Mouse (Mus musculus) lung, postnatal 0 days (tissue): ENCODE measurements at regions not wholly inside any gene's neighbourhood (a gene's known extent, or its start where the extent isn't known, plus 50 kb on each side); places are given as distances from the start of the nearest gene placed in this dataset.

ENCODE experiments used
- ATAC-seq: fragments of 200-750 bp; cut with Nextera tagmentation; 2 replicates; pipeline ENCODE4 v1.8.0; 2017; ENCODE audit warnings: moderate library complexity
- DNase-seq: peaks from one replicate; pipeline ENCODE4 v3.0.0-alpha.2; 2016; ENCODE audit warnings: low spot score
- H3K27ac ChIP-seq: fragments of 300-500 bp; sonication (generic); 2 replicates; pipeline ENCODE4 v1.5.1; 2014; ENCODE audit warnings: antibody characterized with exemption, mild to moderate bottlenecking, low read length, mixed read lengths
- H3K27me3 ChIP-seq: fragments of 300-500 bp; sonication (generic); replicated peaks from 2 replicates; pipeline ENCODE4 v1.6.1; 2014; ENCODE audit warnings: low read length, mixed read lengths; ENCODE audit not compliant: insufficient read depth
- H3K36me3 ChIP-seq: fragments of 300-500 bp; sonication (generic); 2 replicates; pipeline ENCODE4 v1.6.1; 2014; ENCODE audit warnings: low read length, mixed read lengths; ENCODE audit not compliant: insufficient read depth
- H3K4me1 ChIP-seq: fragments of 300-500 bp; sonication (generic); 2 replicates; pipeline ENCODE4 v1.6.1; 2014; ENCODE audit warnings: antibody characterized with exemption, low read depth, low read length, mixed read lengths; ENCODE audit not compliant: insufficient read depth
- H3K4me2 ChIP-seq: fragments of 300-500 bp; sonication (generic); replicated peaks from 2 replicates; pipeline ENCODE4 v1.6.1; 2014; ENCODE audit warnings: low read depth, mild to moderate bottlenecking, low read length, moderate library complexity, mixed read lengths
- H3K4me3 ChIP-seq: fragments of 300-500 bp; sonication (generic); 2 replicates; pipeline ENCODE4 v1.5.1; 2014; ENCODE audit warnings: low read depth, low read length
- H3K9ac ChIP-seq: fragments of 300-500 bp; sonication (generic); replicated peaks from 2 replicates; pipeline ENCODE4 v1.6.1; 2014; ENCODE audit warnings: low read depth, mild to moderate bottlenecking
- H3K9me3 ChIP-seq: fragments of 300-500 bp; sonication (generic); 2 replicates; pipeline ENCODE4 v1.6.1; 2016; ENCODE audit warnings: low read length, mixed read lengths
- CTCF ChIP-seq: IDR thresholded peaks from 2 replicates; pipeline ENCODE4 v1.5.1; 2016; ENCODE audit warnings: antibody characterized with exemption, mild to moderate bottlenecking
- EP300 ChIP-seq: IDR thresholded peaks from 2 replicates; pipeline ENCODE4 v1.6.1; 2016; ENCODE audit warnings: antibody characterized with exemption, mild to moderate bottlenecking, control low read depth
- WGBS: fragments of 180-500 bp; shearing (Covaris S2); extraction: QIAGEN DNeasy Blood & Tissue Kit; methylation state at CpG from one replicate; pipeline ENCODE4 v1.1.7; 2014; 5-methylcytosine and 5-hydroxymethylcytosine counted together

GRCm38 (mm10) chr1:57095361-57096247 lies 117.2 kb upstream of the Satb2 start:
- Histone ChIP-seq H3K36me3 (no peaks in the 10 kb centered on the region), H3K27ac (no peak overlapping the region), H3K9me3 (no peaks in the 10 kb centered on the region), H3K4me1 (no peaks in the 10 kb centered on the region), H3K4me2 (no peak overlapping the region), H3K27me3 (no peaks in the 10 kb centered on the region), H3K9ac (no peak overlapping the region), H3K4me3 (no peak overlapping the region)
- 74% methylated on average over 18 of the region's 18 CpGs for WGBS
- no peak for DNase-seq
- TF ChIP-seq CTCF: no peak
- TF ChIP-seq EP300: no peak
- no peak for ATAC-seq

- H3K9ac ChIP-seq: no peak overlapping the region
- H3K4me1 ChIP-seq: no peaks in the 10 kb centered on the region
- H3K36me3 ChIP-seq: no peaks in the 10 kb centered on the region
- no peak for DNase-seq
- H3K4me3 ChIP-seq: no peak overlapping the region
- H3K9me3 ChIP-seq: no peaks in the 10 kb centered on the region
- ATAC-seq: no peak
- TF ChIP-seq EP300 (no peak), CTCF (no peak)
- no peak overlapping the region for H3K27ac ChIP-seq
- no peak overlapping the region for H3K4me2 ChIP-seq
- 81% methylated on average over 4 of the region's 4 CpGs for WGBS
- no peaks in the 10 kb centered on the region for H3K27me3 ChIP-seq
Observed at GRCm38 (mm10) chr1:57096248-57096600, 117.8 kb upstream of the Satb2 start.

DNA sequence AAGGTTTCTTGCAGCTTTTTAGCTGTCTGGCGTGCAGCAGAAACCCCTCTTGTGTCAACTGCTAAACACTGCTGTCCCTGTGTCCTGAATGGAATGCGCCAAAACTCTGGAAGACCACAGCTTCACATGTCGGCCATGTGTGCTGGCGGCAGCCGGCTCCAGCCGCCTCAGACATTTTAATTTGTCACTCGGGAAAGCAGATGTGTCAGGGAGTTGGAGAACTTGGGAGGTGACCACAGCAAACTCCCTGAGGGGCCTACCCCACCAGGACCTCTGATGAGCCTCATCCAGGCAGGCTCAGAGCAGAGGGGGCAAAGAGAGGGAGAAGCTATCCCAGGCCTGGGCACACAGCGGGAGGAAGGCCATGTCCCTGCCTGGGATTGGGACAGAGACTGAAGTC lies 118.3 kb upstream of the Satb2 start:
- Histone ChIP-seq H3K4me2 (no peak overlapping the region), H3K27me3 (no peaks in the 10 kb centered on the region), H3K27ac (no peak overlapping the region), H3K36me3 (no peaks in the 10 kb centered on the region), H3K4me3 (no peak overlapping the region), H3K9me3 (no peaks in the 10 kb centered on the region), H3K9ac (no peak overlapping the region), H3K4me1 (no peaks in the 10 kb centered on the region)
- TF ChIP-seq CTCF (no peak), EP300 (no peak)
- no peak for DNase-seq
- no peak for ATAC-seq
- 62% methylated on average over 8 of the region's 8 CpGs for WGBS

DNA sequence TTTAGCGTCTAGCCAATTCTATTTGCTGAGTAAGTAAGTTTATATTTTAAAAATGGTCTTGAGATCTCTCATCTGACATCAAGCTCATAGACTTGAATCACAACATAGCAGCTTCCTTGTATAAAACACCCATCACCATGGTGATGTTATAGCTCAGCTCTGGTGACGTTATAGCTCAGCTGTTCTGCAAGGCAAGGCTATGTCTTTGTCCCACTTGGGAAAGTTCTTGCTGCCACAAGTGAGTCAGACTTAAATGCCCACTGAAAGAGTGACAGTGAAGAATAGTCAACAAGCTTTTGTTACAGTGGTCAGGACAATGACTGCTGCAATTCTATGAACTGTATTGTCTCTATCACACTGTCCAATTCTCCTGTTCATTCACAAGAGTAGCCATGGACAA lies 122.2 kb upstream of the Satb2 start:
- Histone ChIP-seq H3K27me3 (no peaks in the 10 kb centered on the region), H3K4me1 (no peaks in the 10 kb centered on the region), H3K4me3 (no peak overlapping the region), H3K4me2 (no peak overlapping the region), H3K9me3 (no peaks in the 10 kb centered on the region), H3K9ac (no peak overlapping the region), H3K36me3 (no peaks in the 10 kb centered on the region), H3K27ac (no peak overlapping the region)
- no peak for TF ChIP-seq CTCF
- no peak for TF ChIP-seq EP300
- DNase-seq (no peak), ATAC-seq (no peak)
- 71% methylated on average over 2 of the region's 2 CpGs for WGBS

GRCm38 (mm10) chr1:57107308-57107707 lies 128.9 kb upstream of the Satb2 start:
- Histone ChIP-seq H3K4me2 (0 out of 2 replicates have a peak overlapping the region, but pooled peaks have one; percentile 8), H3K4me1 (no peaks in the 10 kb centered on the region), H3K27ac (no peak overlapping the region), H3K4me3 (no peak overlapping the region), H3K36me3 (no peaks in the 10 kb centered on the region), H3K9ac (no peak overlapping the region), H3K9me3 (no peaks in the 10 kb centered on the region), H3K27me3 (no peaks in the 10 kb centered on the region)
- DNase-seq (no peak), ATAC-seq (no peak)
- TF ChIP-seq CTCF (no peak), EP300 (no peak)
- 47% methylated on average over 10 of the region's 10 CpGs for WGBS

- H3K4me3 ChIP-seq: no peak overlapping the region
- ATAC-seq: no peak
- 73% methylated on average over 2 of the region's 2 CpGs for WGBS
- H3K9me3 ChIP-seq: no peaks in the 10 kb centered on the region
- peak; percentile 5 for DNase-seq
- H3K27ac ChIP-seq: no peak overlapping the region
- H3K36me3 ChIP-seq: no peaks in the 10 kb centered on the region
- H3K9ac ChIP-seq: no peak overlapping the region
- no peak overlapping the region for H3K4me2 ChIP-seq
- H3K4me1 ChIP-seq: no peaks in the 10 kb centered on the region
- H3K27me3 ChIP-seq: no peaks in the 10 kb centered on the region
- TF ChIP-seq EP300: no peak
- TF ChIP-seq CTCF: no peak
Observed at GRCm38 (mm10) chr1:57120678-57121077, 142.2 kb upstream of the Satb2 start.
